Mouse (Mus musculus): Measurements from ENCODE around the gene Slc25a44.

DNA sequence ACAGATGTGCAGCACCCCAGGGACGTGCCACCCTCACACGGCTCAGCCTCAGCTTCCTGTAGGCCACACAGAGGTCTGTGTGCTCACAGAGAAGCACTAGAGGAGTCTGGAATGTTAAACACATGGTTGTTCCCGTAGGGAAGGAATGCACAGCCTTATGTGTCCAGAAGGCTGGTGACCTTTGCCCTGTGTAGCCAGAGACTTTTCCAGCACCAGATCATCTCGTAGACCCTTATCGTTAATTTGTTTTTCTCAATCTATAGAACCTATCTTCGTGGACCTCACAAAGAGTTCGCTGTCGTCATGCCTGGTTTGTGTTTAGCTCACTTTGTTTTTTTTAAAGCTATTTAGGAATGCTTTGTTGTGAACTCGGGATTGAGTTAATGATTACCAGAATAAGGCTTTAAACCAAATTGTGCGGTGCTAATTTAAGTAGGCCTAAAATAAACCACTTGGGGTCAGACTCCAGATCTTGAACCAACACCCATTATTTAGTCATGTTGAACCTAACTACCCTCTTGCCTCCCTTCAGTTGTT lies 46.1 kb upstream of the Slc25a44 start:
- TF ChIP-seq POLR2A (IDR thresholded peaks at IDR 0.05; ENCODE audit: insufficient read depth, low read depth, low read length) (no peak), CTCF (IDR thresholded peaks at IDR 0.05; ENCODE audit: insufficient read depth, low read depth, low read length) (no peak)

All from olfactory bulb, adult 2 months (tissue).